Mouse (Mus musculus) midbrain, embryonic 10.5 days (tissue): ENCODE results near the gene S100pbp. TPM values are rescaled to one million over a fixed set of nuclear protein-coding genes. Genes with fewer than 3 reads are reported as not detected.

Experiments
- DNase-seq: peaks from one replicate; pipeline ENCODE4 v3.0.0-alpha.2; 2017; ENCODE audit warnings: low spot score
- H3K27ac ChIP-seq: fragments of 300-500 bp; sonication (generic); replicated peaks from 2 replicates; pipeline ENCODE4 v1.5.1; 2016; ENCODE audit warnings: mild to moderate bottlenecking
- H3K27me3 ChIP-seq: fragments of 300-500 bp; sonication (generic); 2 replicates; pipeline ENCODE4 v1.6.1; 2016; ENCODE audit warnings: low read depth, mild to moderate bottlenecking; ENCODE audit not compliant: poor library complexity, severe bottlenecking
- H3K36me3 ChIP-seq: fragments of 300-500 bp; sonication (generic); 2 replicates; pipeline ENCODE4 v1.6.1; 2016; ENCODE audit warnings: mild to moderate bottlenecking, moderate library complexity
- H3K4me1 ChIP-seq: fragments of 300-500 bp; sonication (generic); 2 replicates; pipeline ENCODE4 v1.6.1; 2016
- H3K4me3 ChIP-seq: fragments of 300-500 bp; sonication (generic); 2 replicates; pipeline ENCODE4 v1.5.1; 2016; ENCODE audit warnings: mild to moderate bottlenecking, moderate library complexity
- H3K9me3 ChIP-seq: fragments of 300-500 bp; sonication (generic); replicated peaks from 2 replicates; pipeline ENCODE4 v1.6.1; 2016; ENCODE audit warnings: mild to moderate bottlenecking
- WGBS: fragments of 180-500 bp; shearing (Covaris S2); methylation state at CpG from one replicate; pipeline ENCODE4 v1.1.7; 2016; 5-methylcytosine and 5-hydroxymethylcytosine counted together
- polyA plus RNA-seq: library from polyadenylated mRNA; unstranded; fragments of >200 nt; fragmentation: Nextera tagmentation; extraction: Ambion mirVana; gene quantifications from 2 replicates; pipeline ENCODE4 v1.2.1, GENCODE M21; 2016

Gene S100pbp
- polyA plus RNA-seq, 1 experiment from 2014 or later: 28.2 TPM

DNA sequence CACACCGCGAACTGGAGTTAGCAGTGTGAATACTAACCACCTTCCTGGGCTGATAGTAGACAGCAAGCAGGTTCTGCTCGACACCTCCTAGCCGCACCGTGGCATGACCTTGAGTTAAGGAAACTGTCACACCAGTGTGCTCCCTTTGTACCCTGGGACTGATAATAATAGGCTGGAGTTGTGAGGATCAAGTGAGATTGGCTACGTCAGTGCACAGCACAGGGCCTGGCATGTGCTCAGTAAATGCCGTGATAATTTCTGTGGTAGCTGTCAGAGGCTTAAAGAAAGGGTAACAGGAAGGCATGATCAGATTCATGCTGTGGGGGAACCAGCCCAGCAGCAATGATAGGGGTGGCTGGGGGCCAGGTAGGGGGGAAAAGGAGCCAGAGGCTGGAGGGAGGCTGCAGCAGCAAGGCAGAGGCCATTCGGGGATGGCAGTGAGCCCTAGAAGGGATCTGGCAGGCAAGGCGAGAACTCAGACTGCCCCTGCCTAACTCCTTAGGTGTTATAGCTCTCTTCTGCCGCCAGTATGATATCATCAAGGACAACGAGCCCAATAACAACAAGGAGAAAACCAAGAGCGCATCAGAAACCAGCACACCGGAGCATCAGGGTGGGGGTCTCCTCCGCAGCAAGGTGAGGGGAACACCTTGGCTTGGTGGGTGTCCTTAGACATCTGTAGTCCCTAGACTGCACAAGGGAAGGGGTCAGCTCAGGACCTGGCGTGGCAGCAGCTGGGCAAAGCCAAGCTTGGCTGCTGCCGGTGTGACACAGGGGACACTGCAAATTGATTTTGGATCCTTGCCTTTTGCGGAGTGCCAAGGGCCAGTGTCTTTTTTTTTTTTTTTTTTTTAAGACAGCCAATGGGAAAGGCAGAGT, 47.7 kb downstream of the S100pbp start:
- WGBS: 87% methylated on average over 17 of the region's 17 CpGs
- peak; percentile 10 for DNase-seq

DNA sequence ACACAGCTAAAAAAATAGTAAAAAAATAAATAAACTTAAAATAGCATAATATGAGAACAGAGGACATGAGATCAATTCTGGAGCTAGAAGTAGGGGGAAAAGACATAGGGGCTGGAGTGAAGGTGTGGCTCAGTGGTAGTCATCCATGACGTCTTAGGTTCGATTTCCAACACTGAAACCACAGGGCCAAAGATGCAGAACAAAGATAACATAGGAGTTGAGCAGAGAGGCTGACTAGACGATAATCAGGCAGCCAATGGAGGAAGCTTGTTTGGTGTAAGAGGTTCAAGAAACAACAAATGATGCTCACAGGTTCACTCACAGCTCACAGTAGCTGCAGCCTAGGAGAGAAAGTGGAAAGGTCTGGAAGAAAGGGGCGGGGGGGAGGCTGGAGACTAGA, 48.7 kb downstream of the S100pbp start:
- Histone ChIP-seq H3K9me3 (no peaks in the 10 kb centered on the region), H3K4me3 (no peak overlapping the region), H3K27me3 (peaks cover 43% of the 10 kb centered on the region), H3K4me1 (peaks cover 29% of the 10 kb centered on the region), H3K27ac (no peak overlapping the region), H3K36me3 (0 out of 2 replicates have a peak, but pooled peaks cover 10% of the 10 kb centered on the region)
- WGBS: 81% methylated on average over 4 of the region's 4 CpGs
- DNase-seq: no peak

More for the DNA sequence above, 47.7 kb downstream of the S100pbp start:
- H3K36me3 ChIP-seq: 0 out of 2 replicates have a peak, but pooled peaks cover 10% of the 10 kb centered on the region
- no peak overlapping the region for H3K27ac ChIP-seq
- H3K9me3 ChIP-seq: no peaks in the 10 kb centered on the region
- peaks cover 24% of the 10 kb centered on the region for H3K4me1 ChIP-seq
- peaks cover 33% of the 10 kb centered on the region for H3K27me3 ChIP-seq
- no peak overlapping the region for H3K4me3 ChIP-seq

DNA sequence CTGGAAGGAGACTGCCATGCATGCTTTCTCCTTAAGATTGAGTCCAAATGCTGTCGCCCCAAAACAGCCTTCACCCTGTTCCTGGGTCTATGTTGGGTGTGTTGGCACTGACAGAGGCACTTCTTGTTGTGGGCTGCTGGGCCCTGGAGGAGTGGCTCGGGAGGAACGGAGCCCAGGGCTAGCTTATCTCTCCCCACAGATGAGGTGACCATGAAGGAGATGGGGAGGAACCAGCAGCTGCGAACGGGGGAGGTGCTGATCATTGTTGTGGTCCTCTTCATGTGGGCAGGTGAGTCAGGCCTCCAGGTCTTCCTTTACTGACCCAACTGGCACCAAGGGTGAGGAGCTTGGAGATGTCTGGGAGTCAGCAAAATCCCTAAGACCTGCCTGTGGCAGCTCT, 49.9 kb downstream of the S100pbp start:
- Histone ChIP-seq H3K9me3 (no peaks in the 10 kb centered on the region), H3K4me3 (0 out of 2 replicates have a peak overlapping the region, but pooled peaks have one; percentile 2), H3K4me1 (peaks cover 33% of the 10 kb centered on the region), H3K27ac (no peak overlapping the region), H3K36me3 (0 out of 2 replicates have a peak, but pooled peaks cover 6% of the 10 kb centered on the region), H3K27me3 (peaks cover 55% of the 10 kb centered on the region)
- DNase-seq: no peak
- WGBS: 93% methylated on average over 5 of the region's 5 CpGs

DNA sequence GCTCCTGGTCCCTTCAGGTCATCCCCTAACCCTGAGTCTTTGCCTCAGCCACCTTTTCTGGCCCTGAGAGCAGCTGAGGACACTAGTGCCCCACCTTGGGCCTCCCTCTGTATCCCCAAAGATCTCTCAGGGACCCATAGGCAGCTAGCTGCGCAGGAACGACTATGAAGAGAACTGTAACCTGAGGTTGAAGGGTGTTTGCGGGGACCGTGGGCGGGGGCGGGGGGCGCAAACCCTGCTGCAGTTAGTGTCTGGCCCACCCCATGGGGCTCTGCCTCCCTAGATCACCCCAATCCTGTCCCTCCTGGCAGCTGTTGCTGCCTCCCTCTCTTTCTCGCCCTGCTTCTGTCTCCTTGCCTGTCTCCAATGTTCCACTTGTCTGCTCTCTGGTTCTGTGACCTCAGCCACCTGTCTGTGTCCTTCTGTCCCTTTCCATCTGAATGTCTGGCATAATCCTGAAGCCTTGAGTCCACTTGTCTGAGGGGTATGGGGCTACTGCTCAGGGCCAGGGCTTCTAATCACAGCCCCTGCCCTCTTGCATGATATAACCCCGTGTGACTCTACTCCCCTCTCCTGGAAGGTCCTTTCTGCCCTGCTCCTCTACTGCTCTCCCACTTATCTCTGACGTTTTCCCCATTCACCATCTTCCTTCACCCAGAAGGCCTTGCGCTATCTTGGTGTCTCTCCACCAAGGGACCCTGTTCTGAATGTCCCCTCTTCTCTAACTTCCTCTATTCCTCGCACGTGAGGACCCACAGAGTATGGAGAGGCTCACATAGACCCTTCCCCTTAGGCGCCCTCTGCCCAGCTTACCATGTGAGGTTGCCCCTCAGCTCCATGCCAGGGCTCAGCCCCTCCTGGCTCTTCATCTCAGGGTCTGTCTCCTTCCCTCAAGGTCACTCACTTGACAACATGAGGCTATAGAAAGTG, 51.9 kb downstream of the S100pbp start:
- H3K36me3 ChIP-seq: no peaks in the 10 kb centered on the region
- 46% methylated on average over 14 of the region's 14 CpGs for WGBS
- no peak for DNase-seq
- H3K4me1 ChIP-seq: peaks cover 35% of the 10 kb centered on the region
- H3K27me3 ChIP-seq: peaks cover 65% of the 10 kb centered on the region
- no peak overlapping the region; the same call in 1 of the 2 replicates for H3K27ac ChIP-seq
- H3K4me3 ChIP-seq: peak overlapping the region; percentile 67
- H3K9me3 ChIP-seq: no peaks in the 10 kb centered on the region

DNA sequence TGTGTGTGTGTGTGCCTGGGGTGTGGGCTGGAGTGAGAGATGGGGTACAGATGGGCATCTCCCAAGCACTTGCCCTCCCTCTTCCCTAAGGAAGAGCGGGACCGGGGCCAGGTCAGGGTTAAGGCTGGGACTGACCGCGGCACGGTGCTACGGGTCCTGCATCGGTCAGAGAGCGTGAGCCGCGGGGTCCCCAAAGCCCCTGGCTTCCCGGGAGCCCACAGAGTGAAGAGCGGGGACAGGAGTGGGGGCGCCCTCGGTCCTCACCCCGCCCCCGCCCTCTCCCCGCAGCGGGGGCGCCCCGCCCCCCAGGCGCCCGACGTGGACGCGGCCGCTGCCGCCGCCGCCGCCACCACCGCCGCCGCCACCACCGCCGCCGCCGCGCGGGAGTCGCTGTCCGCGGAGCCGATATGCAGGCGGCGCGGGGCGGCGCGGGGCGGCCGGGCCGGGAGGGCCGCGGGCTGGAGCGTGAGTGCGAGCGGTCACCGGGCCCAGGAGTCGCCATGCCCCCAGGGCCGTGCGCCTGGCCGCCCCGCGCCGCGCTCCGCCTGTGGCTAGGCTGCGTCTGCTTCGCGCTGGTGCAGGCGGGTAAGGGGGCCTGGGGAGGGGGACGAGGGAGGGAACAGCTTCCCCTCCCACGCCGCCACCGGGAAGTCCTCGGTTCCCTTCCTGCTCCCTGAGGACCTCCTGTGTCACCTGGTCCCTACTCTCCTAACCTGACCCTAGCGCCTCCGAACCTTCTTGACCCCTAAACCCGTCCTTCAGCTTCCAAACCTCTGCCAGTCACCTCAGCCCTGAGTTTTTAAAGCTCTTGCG, 52.7 kb downstream of the S100pbp start, which contains the start of gene Fndc5:
TSS of gene Fndc5 (plus strand) at position 421 of the 813 bp plus-strand sequence.
- no peaks in the 10 kb centered on the region for H3K36me3 ChIP-seq
- no peaks in the 10 kb centered on the region for H3K9me3 ChIP-seq
- WGBS: under 1% methylated on average over 38 of the region's 80 CpGs
- peaks cover 35% of the 10 kb centered on the region for H3K4me1 ChIP-seq
- peak within 1 kb of the TSS; percentile 67 for H3K4me3 ChIP-seq
- DNase-seq: peak; percentile 50
- peaks cover 72% of the 10 kb centered on the region for H3K27me3 ChIP-seq
- H3K27ac ChIP-seq: peak within 1 kb of the TSS; percentile 76

DNA sequence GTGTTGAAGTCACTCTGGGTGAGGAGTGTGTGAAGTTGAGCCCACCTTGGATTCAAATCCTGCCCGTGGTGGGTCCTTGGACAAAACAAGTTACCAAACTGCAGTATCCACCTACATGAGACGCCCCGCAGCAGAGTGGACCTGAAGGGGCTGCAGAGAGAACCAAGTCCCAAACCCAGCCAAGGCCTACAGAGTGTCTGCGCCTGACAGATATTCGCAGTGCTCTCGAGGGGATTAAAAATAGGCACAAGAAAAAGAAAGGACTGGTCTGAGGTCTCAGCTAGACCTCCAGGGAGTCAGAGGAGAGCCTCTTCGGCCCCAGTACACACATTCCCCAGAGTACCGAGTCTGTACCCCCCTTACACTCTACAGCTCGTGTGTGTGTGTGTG, 53.3 kb downstream of the S100pbp start:
- Histone ChIP-seq H3K4me1 (peaks cover 36% of the 10 kb centered on the region), H3K4me3 (peak overlapping the region; percentile 67), H3K27ac (peak overlapping the region; percentile 76; the same call in 1 of the 2 replicates), H3K9me3 (no peaks in the 10 kb centered on the region), H3K27me3 (peaks cover 78% of the 10 kb centered on the region), H3K36me3 (no peaks in the 10 kb centered on the region)
- 35% methylated on average over 9 of the region's 9 CpGs for WGBS
- DNase-seq: no peak

DNA sequence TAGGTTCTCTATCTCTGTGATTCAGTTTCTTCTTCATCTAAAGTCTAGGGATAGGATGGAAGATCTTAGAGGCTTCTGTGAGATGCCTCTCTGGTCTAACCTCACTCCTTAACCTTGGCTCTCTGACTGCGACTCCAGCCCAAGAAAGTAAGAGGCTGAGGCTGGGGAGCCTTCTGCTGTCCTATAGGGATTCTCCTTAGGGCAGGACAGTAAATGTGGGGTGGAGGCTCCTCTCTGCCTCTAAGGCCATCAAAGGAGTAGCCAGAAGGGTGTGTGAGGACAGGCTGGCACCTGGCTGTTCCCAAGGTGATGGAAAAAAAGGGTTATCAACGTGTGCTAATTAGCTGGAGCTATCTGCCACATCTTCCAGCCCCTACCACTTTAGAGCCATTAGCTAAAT, 53.9 kb downstream of the S100pbp start:
- peaks cover 84% of the 10 kb centered on the region for H3K27me3 ChIP-seq
- DNase-seq: no peak
- no peaks in the 10 kb centered on the region for H3K36me3 ChIP-seq
- no peak overlapping the region for H3K4me3 ChIP-seq
- peaks cover 42% of the 10 kb centered on the region for H3K4me1 ChIP-seq
- 67% methylated on average over 2 of the region's 2 CpGs for WGBS
- no peaks in the 10 kb centered on the region for H3K9me3 ChIP-seq
- H3K27ac ChIP-seq: no peak overlapping the region

DNA sequence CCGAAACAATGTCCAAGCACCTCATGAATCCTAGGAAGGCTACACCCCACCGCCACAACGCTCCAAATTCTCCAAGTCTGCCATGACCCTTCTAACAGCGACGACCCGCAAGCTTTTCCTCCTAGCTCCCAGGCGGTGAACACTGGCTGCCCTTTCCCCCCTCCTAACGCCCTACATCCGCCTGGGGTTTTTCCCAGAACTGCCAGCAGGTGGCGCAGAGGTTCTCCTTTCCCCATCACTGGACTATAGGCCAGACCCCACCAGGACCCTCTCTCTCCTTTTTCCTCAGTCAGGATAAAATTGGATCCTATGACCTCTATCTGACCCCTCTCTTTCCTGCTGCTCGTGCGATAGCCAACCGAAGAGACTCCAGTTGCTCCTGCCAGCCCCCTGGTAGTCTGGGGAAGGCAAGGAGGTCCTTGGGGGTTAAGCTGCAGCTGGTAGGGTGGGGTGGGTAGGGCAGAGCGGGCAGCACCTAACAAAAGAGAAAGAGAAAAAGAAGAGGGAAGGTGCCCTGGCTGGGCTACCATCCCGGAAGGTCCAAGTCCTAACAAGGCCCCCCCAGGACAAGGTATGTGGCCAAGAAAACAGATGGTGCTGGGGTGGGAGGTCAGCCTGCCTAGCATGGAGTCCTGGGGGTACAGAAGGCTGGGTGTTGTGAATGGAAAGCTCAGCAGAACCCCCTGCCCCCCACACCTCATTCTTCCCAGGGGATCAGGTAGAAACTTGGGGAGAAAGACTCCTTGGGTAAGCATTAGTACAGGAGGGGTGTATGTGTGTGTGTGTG, 54.5 kb downstream of the S100pbp start:
- peak; percentile 89 for DNase-seq
- peaks cover 88% of the 10 kb centered on the region for H3K27me3 ChIP-seq
- no peaks in the 10 kb centered on the region for H3K36me3 ChIP-seq
- peak overlapping the region; percentile 30 for H3K4me3 ChIP-seq
- H3K27ac ChIP-seq: 0 out of 2 replicates have a peak overlapping the region, but pooled peaks have one; percentile 69
- no peaks in the 10 kb centered on the region for H3K9me3 ChIP-seq
- H3K4me1 ChIP-seq: peaks cover 44% of the 10 kb centered on the region
- 9% methylated on average over 15 of the region's 15 CpGs for WGBS

DNA sequence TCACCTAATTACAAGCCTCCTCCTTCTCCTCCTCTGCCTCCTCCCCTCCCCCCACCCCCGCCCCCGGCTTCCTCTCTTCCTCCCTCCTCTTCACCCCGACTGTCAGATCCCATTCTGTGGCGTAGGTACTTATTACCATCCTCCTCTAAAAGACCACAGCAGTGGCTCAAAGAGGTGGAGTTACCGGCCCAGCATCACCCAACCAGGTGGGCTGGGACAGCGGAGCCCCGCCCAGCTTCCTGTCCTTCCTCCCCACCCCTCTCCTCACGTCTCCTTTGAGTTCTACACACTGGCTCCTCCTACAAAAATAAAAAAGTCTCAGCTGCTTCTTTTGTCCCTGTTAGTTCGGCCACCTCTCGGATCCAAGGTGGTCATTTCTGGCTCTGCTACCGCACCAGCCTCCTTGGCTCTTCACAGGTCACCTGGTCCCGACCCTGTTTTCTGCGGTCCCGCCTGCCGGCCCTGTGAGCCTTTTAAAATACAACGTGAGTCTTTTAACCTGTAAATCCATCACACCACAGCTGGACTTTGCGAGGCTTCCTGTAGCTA, 58.7 kb downstream of the S100pbp start:
- Histone ChIP-seq H3K27me3 (peaks cover 68% of the 10 kb centered on the region), H3K4me3 (peak overlapping the region; percentile 30), H3K4me1 (peaks cover 47% of the 10 kb centered on the region), H3K9me3 (no peaks in the 10 kb centered on the region), H3K27ac (0 out of 2 replicates have a peak overlapping the region, but pooled peaks have one; percentile 28), H3K36me3 (no peaks in the 10 kb centered on the region)
- no peak for DNase-seq
- 5% methylated on average over 17 of the region's 17 CpGs for WGBS

DNA sequence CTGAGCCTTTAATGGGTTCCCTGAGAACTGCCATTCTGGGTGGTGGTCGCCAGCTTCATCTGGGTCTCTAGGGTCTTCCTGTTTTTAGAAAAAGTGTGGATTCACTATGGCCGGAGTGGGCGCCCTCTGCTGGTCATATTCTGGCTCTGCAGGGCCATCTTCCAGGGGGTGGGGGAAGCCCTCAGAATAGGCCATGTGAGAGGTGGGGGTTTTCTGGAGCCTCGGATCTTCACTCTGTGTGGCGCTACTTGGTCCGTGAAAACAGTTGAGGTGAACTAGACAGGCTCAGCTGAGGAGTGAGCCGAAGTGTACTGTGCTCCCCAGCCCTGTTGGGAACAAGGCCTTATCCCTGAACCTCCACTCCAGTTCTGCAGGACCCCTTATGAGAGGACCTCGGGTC, 59.4 kb downstream of the S100pbp start:
- H3K4me1 ChIP-seq: peaks cover 52% of the 10 kb centered on the region
- no peaks in the 10 kb centered on the region for H3K36me3 ChIP-seq
- peak; percentile 75 for DNase-seq
- peak overlapping the region; percentile 30 for H3K4me3 ChIP-seq
- H3K27me3 ChIP-seq: peaks cover 68% of the 10 kb centered on the region
- H3K9me3 ChIP-seq: no peaks in the 10 kb centered on the region
- WGBS: 2% methylated on average over 8 of the region's 8 CpGs
- H3K27ac ChIP-seq: 0 out of 2 replicates have a peak overlapping the region, but pooled peaks have one; percentile 28

DNA sequence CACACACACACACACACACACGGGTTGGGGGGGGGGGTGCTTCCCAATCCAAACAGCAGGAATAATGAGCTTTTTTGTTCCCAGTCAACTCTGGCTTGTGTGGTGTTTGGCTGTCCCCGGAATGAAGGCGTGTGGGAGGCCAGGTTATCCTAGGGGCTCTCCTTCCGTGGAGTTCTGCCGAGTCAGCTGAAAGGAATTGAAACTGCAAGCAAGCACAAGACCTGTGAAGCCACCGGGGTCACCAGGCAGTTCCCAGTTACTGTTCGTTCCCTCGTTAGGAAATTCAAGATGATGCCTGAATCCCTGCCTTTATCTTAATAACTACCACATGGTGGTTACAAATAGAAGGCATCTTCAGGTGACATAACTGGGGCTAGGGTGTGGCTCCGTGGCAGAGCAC, 60.1 kb downstream of the S100pbp start:
- H3K4me3 ChIP-seq: no peak overlapping the region
- no peak overlapping the region for H3K27ac ChIP-seq
- peaks cover 68% of the 10 kb centered on the region for H3K27me3 ChIP-seq
- H3K9me3 ChIP-seq: no peaks in the 10 kb centered on the region
- 60% methylated on average over 9 of the region's 9 CpGs for WGBS
- H3K36me3 ChIP-seq: no peaks in the 10 kb centered on the region
- DNase-seq: no peak
- H3K4me1 ChIP-seq: peaks cover 52% of the 10 kb centered on the region
